ENCODE assay signal across 17 mouse cellular contexts in genomic region chr2:129677664-129678063, GRCm38 (mm10). TPM values are rescaled to one million over a fixed set of nuclear protein-coding genes. Genes with fewer than 3 reads are reported as not detected.
A peak's percentile ranks its signal among the peaks of the same experiment; 100 is the strongest.
DNase-seq lines count a peak whose midpoint lies in the region; ATAC-seq and TF ChIP-seq lines count a peak whose summit lies in the region.
"Had no signal": no experiment of that assay in that cellular context is flagged by ENCODE, and none has a peak within 500 bp of the region (broad histone marks: within the 10 kb centered on the region; RNA-seq: fewer than 3 reads in every experiment).

No protein-coding gene starts in this region.

- peak; percentile 34 for DNase-seq in heart, adult 11 months
- DNase-seq in right cerebral cortex, postnatal 10 days (ENCODE audit: low spot score in 2 of 2) = peak; percentile 46 to 52
- no peak for DNase-seq in right cerebral cortex, postnatal 14 days
- DNase-seq in forebrain, postnatal 0 days = peak; percentile 64
- DNase-seq in Muller cell, postnatal 12 days (ENCODE audit: inconsistent ontology term) = no peak
- no peak for DNase-seq in left cerebral cortex, adult 18-20 months (ENCODE audit: low spot score in 2 of 2)
- DNase-seq in frontal cortex, postnatal 14 days (ENCODE audit: low spot score in 2 of 2) = no peak
- DNase-seq: adrenal gland, postnatal 25 days; cerebellum, adult 11 months had no signal

- no peak overlapping the region for H3K27ac ChIP-seq in heart, embryonic 12.5 days (ENCODE audit: poor library complexity, severe bottlenecking)
- no peak overlapping the region for H3K27ac ChIP-seq in forebrain, postnatal 0 days (ENCODE audit: low read depth, low read length)
- H3K27ac ChIP-seq: layer of hippocampus, adult 2 months; neural tube, embryonic 13.5 days; stomach, embryonic 15.5 days had no signal

- no peak for ATAC-seq in heart, embryonic 12.5 days (ENCODE audit: insufficient number of reproducible peaks, low FRiP score)
- peak; percentile 84 for ATAC-seq in forebrain, postnatal 0 days
- ATAC-seq: intestine, embryonic 16.5 days; lung, postnatal 0 days had no signal

- TF ChIP-seq CTCF in forebrain, postnatal 0 days (IDR thresholded peaks at IDR 0.05; ENCODE audit: low read depth) = no peak

- H3K4me3 ChIP-seq in heart, embryonic 12.5 days = no peak overlapping the region
- H3K4me3 ChIP-seq in forebrain, postnatal 0 days (ENCODE audit: low read depth, low read length) = no peak overlapping the region
- H3K4me3 ChIP-seq: layer of hippocampus, adult 2 months; neural tube, embryonic 13.5 days; stomach, embryonic 15.5 days had no signal

- no peaks in the 10 kb centered on the region for H3K36me3 ChIP-seq in heart, embryonic 12.5 days
- no peaks in the 10 kb centered on the region for H3K36me3 ChIP-seq in forebrain, postnatal 0 days (ENCODE audit: insufficient read depth)
- H3K36me3 ChIP-seq: neural tube, embryonic 13.5 days; stomach, embryonic 15.5 days had no signal

- H3K27me3 ChIP-seq in heart, embryonic 12.5 days (replicated peaks) = peaks cover 15% of the 10 kb centered on the region
- H3K27me3 ChIP-seq in forebrain, postnatal 0 days (ENCODE audit: insufficient read depth, low read length) = no peaks in the 10 kb centered on the region
- H3K27me3 ChIP-seq: stomach, embryonic 15.5 days had no signal

- H3K9me3 ChIP-seq in heart, embryonic 12.5 days (replicated peaks) = no peaks in the 10 kb centered on the region
- H3K9me3 ChIP-seq in forebrain, postnatal 0 days (ENCODE audit: low read length) = no peaks in the 10 kb centered on the region
- H3K9me3 ChIP-seq: neural tube, embryonic 13.5 days; stomach, embryonic 15.5 days had no signal

- no peak overlapping the region for H3K9ac ChIP-seq in heart, embryonic 12.5 days
- H3K9ac ChIP-seq in forebrain, postnatal 0 days = no peak overlapping the region
- H3K9ac ChIP-seq: neural tube, embryonic 13.5 days; stomach, embryonic 15.5 days had no signal

- no peaks in the 10 kb centered on the region for H3K4me1 ChIP-seq in heart, embryonic 12.5 days (replicated peaks)
- H3K4me1 ChIP-seq in forebrain, postnatal 0 days (ENCODE audit: insufficient read depth) = peaks cover 7% of the 10 kb centered on the region; the same call in 1 of the 2 replicates
- H3K4me1 ChIP-seq: stomach, embryonic 15.5 days had no signal

- WGBS in heart, embryonic 12.5 days = 70% methylated on average over 2 of the region's 2 CpGs
- WGBS in forebrain, postnatal 0 days = 11% methylated on average over 2 of the region's 2 CpGs

- no peak overlapping the region for H3K4me2 ChIP-seq in heart, embryonic 12.5 days
- no peak overlapping the region for H3K4me2 ChIP-seq in forebrain, postnatal 0 days (ENCODE audit: low read depth)
- H3K4me2 ChIP-seq: neural tube, embryonic 13.5 days; stomach, embryonic 15.5 days had no signal

RNA-seq across cellular contexts. Expression of gene Pdyn, which starts 22.0 kb away (rescaled TPM):
- polyA plus RNA-seq in heart, embryonic 12.5 days (2016; fragmentation: Nextera tagmentation; extraction: Ambion mirVana) = 0.18 and 0.83 TPM in 2 replicates
- 6.4 and 6.9 TPM in 2 replicates for total RNA-seq in forebrain, postnatal 0 days (2014; rRNA removed)
- polyA plus RNA-seq in forebrain, postnatal 0 days (2015; fragmentation: Nextera tagmentation; extraction: Ambion mirVana) = 12.2 and 18.3 TPM in 2 replicates
- 10 to 100 TPM; 33.4 to 38.8 TPM for total RNA-seq in left cerebral cortex, adult 18-20 months (2021)
- total RNA-seq: gastrocnemius, postnatal 25 days; liver, adult 2 months had no signal
- polyA plus RNA-seq: liver, adult 2 months; lung, postnatal 0 days had no signal

Comparison
In these comparisons a context has a peak if more than half of its experiments do, and no peak if none do; other contexts are left out.
1. DNase-seq: peak in heart, adult 11 months (single experiment), right cerebral cortex, postnatal 10 days (2 of 2) and forebrain, postnatal 0 days (single experiment); none in right cerebral cortex, postnatal 14 days (single experiment), Muller cell, postnatal 12 days (single experiment), left cerebral cortex, adult 18-20 months (0 of 2) and frontal cortex, postnatal 14 days (0 of 2).